Mouse (Mus musculus) heart, postnatal 36 days (tissue): Measurements from ENCODE around the gene Lrfn1. TPM values are rescaled to one million over a fixed set of nuclear protein-coding genes. Genes with fewer than 3 reads are reported as not detected.
"Not testable (repeated sequence)": the region's sequence is repeated elsewhere in the genome, so short reads cannot be mapped to it uniquely, and the experiment has no call there.

Source experiments
- DNase-seq, 2 experiments: peaks; one replicate each; pipeline ENCODE4 v3.0.0; 2021 to 2022
- intact Hi-C: fragments of 180-260 bp; cut with DNase I; formaldehyde crosslinking; loops from one replicate; pipeline ENCODE4 v1.15.1; 2025
- total RNA-seq, 2 experiments: library from RNA; stranded (reverse); gene quantifications; 2 replicates each; pipeline ENCODE4 v1.2.3; 2021

The Lrfn1 gene
- total RNA-seq, 2 experiments from 2014 or later = 0.38 to 0.86 TPM

DNA sequence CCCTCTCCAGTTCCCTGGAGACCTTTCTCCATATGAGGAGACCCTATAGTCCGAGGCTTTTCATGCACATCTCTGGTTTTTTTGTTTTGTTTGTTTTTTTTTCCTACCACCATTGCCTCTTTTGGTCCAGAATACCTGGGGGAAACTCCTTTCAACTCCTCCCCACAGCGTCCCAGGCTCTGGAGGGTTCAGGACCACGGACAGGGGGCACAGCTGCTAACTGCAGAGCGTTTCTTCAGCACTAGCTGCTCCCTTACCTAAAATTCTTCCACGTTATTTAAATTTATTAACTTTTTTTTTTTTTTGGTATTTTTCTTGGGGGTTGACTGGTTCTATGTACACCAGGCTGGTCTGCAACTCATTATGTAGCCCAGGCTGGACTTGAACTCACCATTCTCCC is 53.8 kb downstream of the Lrfn1 start:
- no peak for DNase-seq
- intact Hi-C loops = no loop called here

DNA sequence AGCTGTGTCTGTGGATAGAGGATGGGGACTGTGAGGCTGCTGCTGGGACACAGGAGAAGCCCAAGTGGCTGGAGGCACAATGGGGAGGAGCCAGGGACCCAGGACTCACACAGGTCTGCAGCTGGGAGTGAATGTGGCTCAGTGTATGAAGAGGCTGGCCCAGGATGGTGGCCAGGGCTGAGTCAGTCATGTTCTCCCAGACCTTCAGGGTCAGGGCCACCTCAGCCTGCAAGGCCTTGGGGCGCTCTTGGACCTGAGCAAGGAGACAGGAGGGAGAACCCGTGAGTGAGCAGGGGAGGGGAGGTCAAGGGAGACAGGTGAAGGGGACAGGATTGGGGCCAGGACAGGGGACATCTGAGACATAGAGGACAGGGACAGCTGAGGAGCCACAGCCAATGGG is 57.3 kb downstream of the Lrfn1 start:
- intact Hi-C loops = loop anchor here (2.0 kb wide), 1 partner anchor 18 kb away; no protein-coding TSS in a partner anchor
- not testable (repeated sequence) for DNase-seq

DNA sequence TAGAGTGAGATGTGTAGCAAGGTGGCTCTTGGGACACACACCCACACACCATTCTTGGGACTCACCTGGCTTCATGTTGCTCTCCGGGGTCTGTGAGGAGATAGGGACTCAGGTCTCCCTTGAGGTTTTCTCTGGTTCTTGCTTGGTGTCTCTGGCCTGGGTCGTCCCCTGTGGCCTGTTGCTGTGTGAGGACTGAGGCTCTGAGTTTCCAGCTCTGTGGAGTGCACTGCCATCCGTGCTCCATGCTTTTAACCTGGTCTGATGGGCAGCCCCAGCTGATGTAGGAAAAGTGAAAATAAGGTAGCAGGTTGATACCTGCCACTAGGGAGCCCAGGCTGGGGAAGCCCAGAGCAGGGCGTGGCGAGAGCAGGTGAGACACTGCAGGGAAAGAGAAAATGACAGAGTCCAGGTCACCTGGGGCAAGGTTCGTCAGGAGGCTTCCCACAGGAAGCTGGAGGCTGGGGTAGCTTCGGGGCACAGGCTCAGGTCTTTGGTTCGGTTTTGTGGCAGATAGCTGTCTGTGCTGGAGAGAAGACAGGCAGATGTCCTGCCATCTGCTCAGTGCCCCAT is 58.7 kb downstream of the Lrfn1 start, which contains the start of gene Ifnl2:
Gene Ifnl2 (minus strand): TSS at position 51 of the 570 bp plus-strand sequence.
- intact Hi-C loops = not testable (repeated sequence)

DNA sequence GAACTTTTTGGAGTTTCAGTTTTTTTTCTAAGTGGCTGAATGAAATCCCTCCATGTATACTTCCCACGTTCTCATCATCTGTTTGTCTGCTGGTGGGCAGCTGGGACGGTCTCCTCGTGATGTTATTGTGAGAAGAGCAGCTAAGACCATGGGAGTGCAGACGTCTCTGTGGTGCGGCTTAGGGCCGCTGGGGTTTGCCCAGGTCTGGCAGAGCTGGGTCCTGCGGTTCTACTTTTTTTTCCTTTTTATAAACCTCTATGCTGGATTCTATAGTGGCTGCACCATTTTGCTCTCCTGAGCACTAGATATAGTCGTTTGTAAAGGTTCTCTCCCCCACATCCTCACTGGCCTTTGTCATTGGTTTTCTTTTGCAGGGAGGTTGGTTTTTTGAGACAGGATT is 59.7 kb downstream of the Lrfn1 start:
- intact Hi-C loops = no loop called here
- no peak for DNase-seq

More for the DNA sequence above, 58.7 kb downstream of the Lrfn1 start, which contains the start of gene Ifnl2:
- not testable (repeated sequence) for DNase-seq

Other genes with a start within 250 kb of the Lrfn1 start
- gene Eid2, start 184.1 kb upstream of the Lrfn1 start, total RNA-seq = 10 to 100 TPM; 11.7 to 12.0 TPM
- gene Eid2b, start 174.2 kb upstream of the Lrfn1 start, total RNA-seq = 10 to 100 TPM; 12.6 to 13.5 TPM
- gene Selenov, start 160.8 kb upstream of the Lrfn1 start, total RNA-seq = not detected
- gene Dll3, start 149.7 kb upstream of the Lrfn1 start, total RNA-seq = not detected
- gene Timm50, start 139.9 kb upstream of the Lrfn1 start, total RNA-seq = 10 to 100 TPM; 58.9 to 66.3 TPM
- gene Supt5, start 113.2 kb upstream of the Lrfn1 start, total RNA-seq = 10 to 100 TPM; 56.8 to 62.8 TPM
- 100 to 1,000 TPM; 494 to 516 TPM for gene Rps16, start 101.3 kb upstream of the Lrfn1 start, total RNA-seq
- gene Plekhg2, start 79.4 kb upstream of the Lrfn1 start, total RNA-seq = 10 to 100 TPM; 15.1 to 15.8 TPM
- gene Zfp36, start 71.7 kb upstream of the Lrfn1 start, total RNA-seq = 10 to 100 TPM; 14.7 to 29.0 TPM
- gene Med29, start 59.3 kb upstream of the Lrfn1 start, total RNA-seq = 10 to 100 TPM; 18.2 to 20.1 TPM
- gene Paf1, start 59.0 kb upstream of the Lrfn1 start, total RNA-seq = 10 to 100 TPM; 38.8 to 48.0 TPM
- gene Gmfg, start 14.5 kb upstream of the Lrfn1 start, total RNA-seq = 1 to 10 TPM; 4.6 to 7.2 TPM
- not detected for gene Ifnl2, start 58.5 kb downstream of the Lrfn1 start, total RNA-seq
- gene Ifnl3, start 70.9 kb downstream of the Lrfn1 start, total RNA-seq = not detected
- gene Sycn, start 88.9 kb downstream of the Lrfn1 start, total RNA-seq = not detected
- gene Nccrp1, start 95.3 kb downstream of the Lrfn1 start, total RNA-seq = not detected
- gene Samd4b, start 146.2 kb downstream of the Lrfn1 start, total RNA-seq = 10 to 100 TPM; 20.5 to 24.5 TPM
- 1 to 10 TPM; 7.3 to 7.4 TPM for gene Pak4, start 146.2 kb downstream of the Lrfn1 start, total RNA-seq
- not detected for gene Acp7, start 179.4 kb downstream of the Lrfn1 start, total RNA-seq
- under 1 TPM in 1 of 2 experiments, not detected in 1; 0.22 TPM for gene Fbxo27, start 240.9 kb downstream of the Lrfn1 start, total RNA-seq